Mouse (Mus musculus) CD4-positive, CD25-positive, alpha-beta regulatory T cell, adult 4 months (primary cell): ENCODE measurements around the gene Mul1. TPM values are rescaled to one million over a fixed set of nuclear protein-coding genes. Genes with fewer than 3 reads are reported as not detected.
"Not testable (repeated sequence)": the region's sequence is repeated elsewhere in the genome, so short reads cannot be mapped to it uniquely, and the experiment has no call there.

Experiments
- ATAC-seq: one replicate; pipeline ENCODE4 v1.8.0; 2017
- polyA plus RNA-seq, 2 experiments: library from polyadenylated mRNA; unstranded; fragments of 100-300 nt; shearing (Covaris generic); gene quantifications; one replicate each; pipeline ENCODE4 v1.2.1; 2017

Mul1 gene
- polyA plus RNA-seq, result 10 to 100 TPM; 12.2 to 16.9 TPM

DNA sequence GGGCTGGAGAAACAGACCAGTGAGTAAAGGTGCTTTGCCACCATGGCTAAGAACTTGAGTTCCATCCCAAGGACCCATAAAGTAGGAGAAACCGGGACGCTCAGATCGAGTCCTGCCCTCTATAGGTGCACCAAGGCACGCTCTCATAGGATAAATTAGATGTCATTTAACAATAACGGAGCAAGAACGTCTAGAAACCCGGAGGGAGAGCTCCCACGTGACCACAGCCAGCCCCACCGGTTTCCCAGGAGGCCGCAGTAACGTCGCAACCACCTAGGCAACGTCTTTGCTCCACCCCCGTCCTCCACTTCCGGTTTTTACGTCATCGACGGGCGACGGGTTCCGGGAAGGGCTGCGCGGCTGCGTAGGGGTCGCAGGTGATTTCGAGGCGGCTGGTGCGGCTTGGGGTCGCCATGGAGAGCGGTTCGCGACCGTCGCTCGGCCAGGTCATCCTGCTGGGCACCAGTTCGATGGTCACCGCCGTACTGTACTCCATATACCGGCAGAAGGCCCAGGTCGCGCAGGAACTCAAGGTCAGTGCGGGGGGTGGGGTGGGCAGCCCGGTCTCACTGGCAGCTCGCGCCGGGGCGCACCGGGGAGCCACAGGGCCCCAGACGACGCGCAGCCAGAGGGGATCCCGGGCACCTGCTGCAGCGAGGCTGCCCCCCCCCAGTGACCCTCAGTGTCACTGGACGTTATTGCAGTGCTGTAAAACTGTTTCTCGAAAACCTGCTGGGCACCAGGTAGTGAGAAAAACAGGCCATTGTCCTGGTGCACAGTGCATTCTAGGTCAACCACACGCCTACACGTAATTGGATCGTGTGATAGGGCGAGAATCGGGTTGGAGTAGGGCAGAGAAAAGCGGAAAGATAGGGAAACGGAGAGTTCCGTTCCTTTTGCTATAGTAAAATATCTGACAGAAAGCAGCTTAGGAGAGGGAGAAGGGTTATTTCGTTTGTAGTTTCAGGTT lies at the start of gene Mul1:
Gene Mul1 (plus strand): TSS at position 325 of the 970 bp plus-strand sequence.
- peak; percentile 98 for ATAC-seq

DNA sequence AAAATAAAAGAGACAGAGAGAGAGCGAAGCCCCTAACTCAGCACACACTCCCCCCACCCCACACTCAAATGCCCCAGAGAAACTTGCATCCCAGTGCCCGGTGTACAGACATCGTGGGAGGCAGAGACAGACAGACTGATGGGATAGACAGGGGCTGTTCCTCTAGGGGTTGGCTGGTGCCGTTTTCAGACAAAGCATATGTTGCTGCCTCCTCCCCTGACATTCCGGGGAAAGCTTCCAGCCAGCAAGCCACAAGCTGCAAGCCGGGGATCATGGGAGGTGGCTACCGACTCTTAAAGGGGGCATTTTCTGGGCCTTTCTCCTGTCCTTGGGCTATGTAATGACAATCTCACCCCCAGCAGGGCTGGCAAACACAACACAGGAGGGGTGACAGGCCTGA lies 40.8 kb upstream of the Mul1 start:
- no peak for ATAC-seq

DNA sequence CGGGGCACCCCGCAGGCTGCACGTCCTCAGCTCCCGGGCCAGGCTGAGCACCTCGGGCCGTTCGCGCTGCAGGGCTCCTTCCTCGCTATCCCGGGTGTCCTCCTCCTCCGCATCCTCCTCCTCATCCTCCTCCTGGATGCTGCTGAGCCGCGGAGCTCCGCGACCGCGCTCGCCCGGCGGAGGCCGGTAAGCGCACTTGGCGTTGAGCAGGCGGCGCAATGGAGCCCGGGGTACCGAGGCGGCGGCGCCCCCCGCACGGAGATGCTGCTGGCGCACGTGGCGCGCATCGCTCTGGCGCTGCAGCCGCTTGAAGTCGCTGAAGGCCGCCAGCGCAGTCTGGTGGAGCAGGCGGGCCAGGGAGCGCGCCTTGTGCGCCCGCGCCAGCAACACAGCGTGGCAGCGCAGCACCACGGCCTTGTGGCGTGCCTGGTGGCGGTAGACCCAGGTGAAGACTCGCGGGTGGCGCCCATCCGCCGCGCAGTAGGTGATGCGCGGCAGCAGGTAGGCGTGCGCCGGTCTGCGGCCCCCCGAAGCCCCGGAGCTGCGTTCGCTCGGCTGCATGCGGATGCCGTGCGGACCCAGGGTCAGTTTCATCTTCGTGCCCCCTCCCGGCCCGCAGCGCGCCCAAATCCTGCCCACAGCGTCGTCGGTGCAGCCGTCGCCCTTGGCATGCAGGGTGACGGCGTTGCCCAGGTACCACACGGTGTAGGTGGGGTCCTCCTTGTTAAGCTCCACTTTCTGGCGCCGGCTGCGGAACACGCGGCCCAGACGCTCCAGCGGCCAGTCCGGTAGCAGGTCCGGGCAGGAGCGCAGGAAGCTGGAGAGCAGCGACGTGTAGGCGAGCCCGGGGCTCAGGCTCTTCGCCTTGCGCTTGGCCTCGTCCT lies 39.1 kb upstream of the Mul1 start:
- ATAC-seq, result no peak

DNA sequence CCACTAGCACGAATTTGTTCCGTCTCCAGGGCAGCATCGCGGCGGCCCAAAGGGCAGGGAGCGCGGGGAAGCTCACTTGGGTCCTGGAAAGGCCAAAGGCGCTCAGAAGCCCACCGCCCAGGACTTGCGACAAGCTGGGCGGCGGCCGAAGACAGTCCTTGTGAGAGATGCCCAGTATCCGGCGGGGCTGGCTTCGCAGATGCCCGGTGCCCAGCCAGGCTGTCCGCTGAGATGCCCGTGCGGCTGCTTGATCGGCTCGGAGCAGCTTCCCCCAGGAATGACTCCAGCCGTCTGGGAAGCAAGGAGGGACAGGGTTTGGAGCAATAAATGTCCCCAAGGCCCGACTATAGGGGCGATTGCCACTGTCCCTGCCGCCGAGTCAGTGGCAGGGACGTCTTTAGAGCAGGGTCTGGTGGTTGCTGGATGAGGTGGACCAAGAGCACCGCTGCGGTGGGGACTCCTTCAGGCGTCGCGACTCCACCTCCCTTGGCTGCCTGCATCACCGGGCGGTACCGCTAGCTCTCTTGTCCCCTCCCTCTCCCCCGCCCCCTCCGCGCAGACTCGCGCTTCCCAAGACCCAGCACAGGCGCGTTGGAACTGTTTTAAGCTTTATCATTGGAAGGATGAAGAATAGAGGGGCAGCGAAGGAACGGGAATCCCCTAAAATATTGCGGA lies 38.4 kb upstream of the Mul1 start, which contains the start of gene Fam43b:
Gene Fam43b (minus strand): TSS at position 558 of the 675 bp plus-strand sequence.
- ATAC-seq, result no peak

DNA sequence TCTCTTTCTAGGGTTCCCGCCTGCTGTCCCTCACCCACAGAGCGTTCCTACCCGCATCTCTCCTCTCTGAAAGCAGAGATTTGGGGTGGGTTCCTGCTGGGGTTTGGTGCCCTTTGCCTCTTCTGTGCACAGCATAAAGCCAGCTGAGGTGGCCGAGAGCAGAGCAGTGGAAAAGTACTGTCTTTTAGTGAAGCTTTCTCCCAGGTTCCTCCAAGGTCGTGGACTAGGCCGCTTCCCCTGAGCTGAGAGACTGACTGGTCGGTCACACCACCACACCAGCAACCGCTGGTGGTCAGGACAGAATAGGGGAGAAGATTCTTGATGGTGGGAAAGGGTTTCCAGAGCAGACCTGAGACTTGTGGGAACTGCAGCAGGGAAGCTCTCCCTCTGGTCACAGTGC lies 37.8 kb upstream of the Mul1 start:
- ATAC-seq, result no peak

DNA sequence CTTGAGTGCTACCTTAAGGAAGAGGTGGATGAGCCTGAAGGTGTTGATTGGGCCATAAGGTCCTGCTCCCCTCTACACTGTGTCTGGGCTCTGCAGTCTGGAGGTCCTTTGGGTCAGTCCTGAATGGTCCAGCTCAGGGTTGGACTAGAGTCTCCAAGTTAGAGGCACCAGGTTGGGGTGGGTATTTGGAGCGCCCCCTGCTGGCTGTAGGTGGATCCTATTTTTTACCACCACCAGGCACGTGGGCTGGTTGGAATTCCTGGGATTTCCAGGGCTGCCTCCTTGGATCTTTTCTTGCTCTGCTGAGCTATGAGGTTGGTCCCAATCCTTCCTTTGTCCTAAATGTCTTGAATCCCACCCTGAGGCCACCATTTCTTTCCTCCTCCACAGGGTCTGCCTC lies 29.7 kb upstream of the Mul1 start:
- ATAC-seq, result no peak

DNA sequence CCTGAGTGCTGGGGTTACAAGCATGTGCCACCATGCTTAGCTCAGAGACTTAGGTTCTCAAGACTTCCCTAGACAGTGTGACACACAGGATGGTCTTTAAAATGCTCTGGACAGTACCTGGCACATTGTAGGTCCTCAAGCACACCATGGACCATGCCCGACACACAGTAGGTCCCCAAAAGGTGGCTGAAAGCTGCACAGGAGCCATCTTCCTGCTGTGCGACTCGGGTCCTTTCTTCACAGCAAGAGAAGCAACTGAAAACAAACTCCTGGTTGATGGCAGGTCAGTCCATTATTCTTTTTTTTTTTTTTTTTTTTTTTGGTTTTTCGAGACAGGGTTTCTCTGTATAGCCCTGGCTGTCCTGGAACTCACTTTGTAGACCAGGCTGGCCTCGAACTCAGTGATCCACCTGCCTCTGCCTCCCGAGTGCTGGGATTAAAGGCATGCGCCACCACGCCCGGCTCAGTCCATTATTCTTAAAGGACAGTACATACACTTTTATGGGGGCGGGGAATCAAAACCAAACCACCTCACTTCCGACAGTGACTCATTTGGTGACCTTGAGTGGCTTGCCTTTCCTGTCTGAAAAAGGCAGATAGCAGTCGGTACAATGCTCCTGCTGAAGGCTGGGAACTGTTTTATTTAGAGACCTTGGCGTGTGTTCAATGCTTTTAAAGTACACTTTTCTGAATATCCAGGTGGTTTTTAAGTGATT lies 26.8 kb upstream of the Mul1 start:
- peak; percentile 57 for ATAC-seq

DNA sequence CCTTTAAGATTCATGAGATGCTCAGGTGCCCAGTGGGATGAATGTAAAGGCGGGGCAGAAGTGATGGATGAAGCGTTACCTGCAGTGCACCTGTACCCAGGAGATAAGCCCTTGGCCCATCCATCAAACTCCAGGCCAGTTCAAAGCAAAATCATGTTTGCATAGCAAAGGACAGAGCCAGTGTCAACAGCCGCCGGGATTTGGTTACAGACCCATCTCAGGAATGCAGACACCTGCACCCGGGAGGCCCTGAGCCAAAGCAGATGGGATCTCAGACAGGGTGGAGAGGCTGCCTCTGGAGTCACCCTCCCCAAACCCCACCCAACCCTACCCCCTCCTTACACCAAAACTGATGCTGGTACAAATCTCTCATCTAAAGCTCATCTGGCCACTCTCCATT lies 23.5 kb upstream of the Mul1 start:
- ATAC-seq, result no peak

DNA sequence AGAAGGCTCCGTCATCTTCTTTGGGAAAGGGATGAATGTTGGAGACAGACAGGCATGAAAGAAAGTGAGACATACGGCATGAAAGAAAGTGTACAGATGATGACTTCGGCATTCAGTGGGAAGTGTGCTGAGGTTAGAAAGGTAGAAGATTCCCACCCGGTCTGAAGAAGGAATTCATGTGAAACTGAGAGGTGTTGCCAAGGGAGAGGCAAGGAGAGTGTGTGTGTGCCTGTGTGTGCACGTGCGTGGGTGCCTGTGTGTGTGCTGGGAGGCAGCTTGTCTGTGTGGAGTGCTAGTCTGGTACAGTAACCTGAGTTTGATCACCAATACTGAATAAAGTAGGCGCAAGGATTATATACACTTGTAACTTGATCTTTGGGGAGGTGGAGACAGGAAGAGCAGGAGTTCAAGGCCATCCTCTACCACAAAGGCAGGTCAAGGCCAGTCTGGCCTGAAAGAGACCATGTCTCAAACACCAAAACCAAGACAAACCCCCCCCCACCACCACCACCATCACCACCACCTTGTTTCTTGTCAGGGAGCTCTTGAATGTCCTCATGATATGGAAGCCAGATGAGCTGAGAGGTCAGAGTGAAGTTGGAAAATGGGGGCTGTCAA lies 22.9 kb upstream of the Mul1 start:
- ATAC-seq, result no peak

DNA sequence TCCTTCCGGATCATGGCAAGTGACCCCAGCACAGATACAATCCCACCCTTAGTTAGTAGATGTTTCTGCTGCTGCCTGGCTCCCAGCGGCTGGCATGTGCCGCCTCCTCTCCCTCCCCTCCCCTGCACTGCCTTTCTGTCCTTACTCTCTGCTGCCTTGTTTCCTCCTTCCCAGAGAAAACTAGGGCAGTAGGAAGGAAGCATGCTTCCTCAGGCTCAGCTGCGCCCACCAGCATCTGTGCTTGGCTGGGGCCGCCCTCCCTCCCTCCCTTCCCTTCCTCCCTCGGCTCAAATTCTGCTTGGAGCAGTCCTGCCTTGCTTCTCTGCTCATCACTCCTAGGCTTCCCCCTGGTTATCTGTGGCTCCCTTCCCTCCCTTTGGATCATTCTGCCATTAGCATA lies 19.7 kb upstream of the Mul1 start:
- ATAC-seq, result no peak

DNA sequence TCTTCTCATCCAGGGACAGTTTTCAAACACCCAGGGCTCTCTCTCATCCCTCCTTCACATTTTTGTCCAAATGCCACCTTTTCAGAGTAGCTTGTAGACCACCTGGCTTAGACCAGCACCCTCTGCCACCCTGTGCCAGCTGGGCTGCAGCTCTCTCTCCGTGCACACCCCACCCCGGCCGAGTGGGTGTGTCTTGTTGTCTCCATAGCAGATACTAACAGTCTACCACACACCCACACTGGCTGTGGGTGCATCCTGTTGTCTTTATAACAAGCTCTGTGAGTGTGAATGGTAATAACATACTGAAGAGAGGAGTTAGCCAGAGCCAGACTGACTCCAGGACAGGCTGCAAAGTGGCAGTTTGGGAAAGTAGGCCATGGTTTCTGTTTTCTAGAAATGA lies 18.5 kb upstream of the Mul1 start:
- ATAC-seq, result no peak

DNA sequence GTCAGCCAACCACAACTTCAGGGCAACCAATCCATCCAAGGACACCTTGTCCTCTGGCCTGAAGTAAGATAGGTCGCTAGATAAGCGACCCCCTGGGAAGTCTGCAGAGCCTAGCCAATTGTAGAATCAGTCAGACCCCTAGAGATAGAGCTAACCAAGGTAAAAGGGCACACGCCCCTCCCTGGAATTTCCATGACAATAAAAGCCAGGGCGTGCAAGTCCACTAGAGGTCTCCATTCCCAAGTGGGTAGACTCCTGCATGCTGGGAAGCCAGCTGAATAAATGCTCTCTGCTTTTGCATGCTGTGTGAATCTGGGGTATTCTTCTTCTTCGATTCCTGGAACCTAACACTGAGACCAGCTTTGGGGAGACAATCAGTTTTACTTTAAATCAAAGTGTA lies 18.1 kb upstream of the Mul1 start:
- ATAC-seq, result no peak

DNA sequence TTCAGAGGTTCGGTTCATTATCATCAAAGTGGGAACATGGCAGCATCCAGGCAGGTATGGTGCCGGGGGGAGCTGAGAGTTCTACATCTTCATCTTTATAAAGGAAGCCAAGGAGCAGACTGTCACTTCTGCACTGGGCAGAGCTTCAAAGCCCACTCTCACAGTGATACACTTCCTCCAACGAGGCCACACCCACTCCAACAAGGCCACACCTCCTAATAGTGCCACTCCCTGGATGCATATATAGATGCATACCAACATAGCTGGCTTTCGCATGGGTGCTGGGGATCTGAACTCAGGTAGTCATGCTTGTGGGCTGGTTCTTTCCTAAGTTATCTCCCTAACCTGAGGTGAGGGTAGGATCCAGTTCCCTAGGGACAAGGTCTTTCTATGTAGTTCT lies 16.6 kb upstream of the Mul1 start:
- no peak for ATAC-seq

DNA sequence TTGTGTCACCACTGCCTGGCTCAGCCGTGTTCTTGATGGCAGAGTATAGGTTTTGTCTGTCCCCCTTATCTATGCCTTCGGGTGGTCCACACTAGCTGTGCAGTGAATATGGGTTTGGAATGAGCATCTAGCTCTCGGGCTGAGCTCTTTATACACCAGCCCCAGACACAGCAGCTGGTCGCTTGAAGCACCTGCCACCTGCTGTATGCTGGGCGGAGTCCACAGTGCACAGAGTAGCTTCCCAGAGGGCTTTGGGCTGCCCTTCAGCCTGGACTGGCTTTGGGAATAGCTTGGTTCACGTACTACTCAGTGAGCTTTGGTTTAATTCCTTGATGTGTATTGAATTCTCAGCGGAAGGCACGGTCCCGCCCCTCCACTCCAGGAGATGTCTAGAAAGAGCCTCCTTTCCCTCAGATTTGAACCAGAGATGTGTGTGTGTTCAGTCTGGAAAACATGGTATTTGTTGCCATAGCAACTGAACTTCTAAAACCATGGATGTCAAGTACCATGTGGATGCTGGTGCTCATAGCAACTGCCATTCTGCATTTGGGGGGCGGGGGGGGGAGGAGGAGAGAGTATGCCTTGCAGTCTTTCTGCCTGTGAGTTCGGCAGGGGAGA lies 16.0 kb upstream of the Mul1 start:
- ATAC-seq, result no peak

DNA sequence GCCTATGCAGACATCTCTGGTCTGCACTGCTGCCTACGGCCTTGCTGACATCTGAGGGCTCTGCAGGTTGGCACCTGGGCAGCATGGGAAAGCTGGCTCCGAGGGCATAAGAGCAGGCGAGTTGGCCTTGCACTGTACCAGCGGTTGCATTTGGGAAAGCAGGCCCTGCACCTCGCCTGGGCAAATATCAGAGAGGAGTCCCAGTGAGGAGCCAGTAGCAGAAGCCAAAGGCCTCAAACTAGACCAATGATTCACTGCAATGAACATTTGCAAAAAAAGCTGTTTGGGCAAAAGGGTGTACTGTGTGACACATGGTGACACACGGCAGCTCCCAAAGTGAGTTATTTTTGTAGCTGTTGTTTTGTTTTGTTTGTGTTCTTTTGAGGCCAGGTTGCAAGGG lies 9.4 kb upstream of the Mul1 start:
- ATAC-seq, result no peak

DNA sequence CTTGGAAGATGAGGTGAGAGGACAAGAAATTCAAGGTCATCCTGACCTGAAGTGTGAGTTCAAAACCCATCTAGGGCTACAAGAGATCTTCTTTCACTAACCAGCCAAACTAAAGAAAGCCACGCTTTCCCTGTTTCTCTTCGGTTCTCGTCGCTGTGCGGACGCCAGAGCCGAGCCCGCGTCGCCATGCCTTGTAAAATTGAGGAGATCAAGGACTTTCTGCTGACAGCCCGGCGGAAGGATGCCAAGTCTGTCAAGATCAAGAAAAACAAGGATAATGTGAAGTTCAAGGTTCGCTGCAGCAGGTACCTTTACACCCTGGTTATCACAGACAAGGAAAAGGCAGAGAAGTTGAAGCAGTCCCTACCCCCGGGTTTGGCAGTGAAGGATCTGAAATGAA lies 8.9 kb upstream of the Mul1 start:
- not testable (repeated sequence) for ATAC-seq

DNA sequence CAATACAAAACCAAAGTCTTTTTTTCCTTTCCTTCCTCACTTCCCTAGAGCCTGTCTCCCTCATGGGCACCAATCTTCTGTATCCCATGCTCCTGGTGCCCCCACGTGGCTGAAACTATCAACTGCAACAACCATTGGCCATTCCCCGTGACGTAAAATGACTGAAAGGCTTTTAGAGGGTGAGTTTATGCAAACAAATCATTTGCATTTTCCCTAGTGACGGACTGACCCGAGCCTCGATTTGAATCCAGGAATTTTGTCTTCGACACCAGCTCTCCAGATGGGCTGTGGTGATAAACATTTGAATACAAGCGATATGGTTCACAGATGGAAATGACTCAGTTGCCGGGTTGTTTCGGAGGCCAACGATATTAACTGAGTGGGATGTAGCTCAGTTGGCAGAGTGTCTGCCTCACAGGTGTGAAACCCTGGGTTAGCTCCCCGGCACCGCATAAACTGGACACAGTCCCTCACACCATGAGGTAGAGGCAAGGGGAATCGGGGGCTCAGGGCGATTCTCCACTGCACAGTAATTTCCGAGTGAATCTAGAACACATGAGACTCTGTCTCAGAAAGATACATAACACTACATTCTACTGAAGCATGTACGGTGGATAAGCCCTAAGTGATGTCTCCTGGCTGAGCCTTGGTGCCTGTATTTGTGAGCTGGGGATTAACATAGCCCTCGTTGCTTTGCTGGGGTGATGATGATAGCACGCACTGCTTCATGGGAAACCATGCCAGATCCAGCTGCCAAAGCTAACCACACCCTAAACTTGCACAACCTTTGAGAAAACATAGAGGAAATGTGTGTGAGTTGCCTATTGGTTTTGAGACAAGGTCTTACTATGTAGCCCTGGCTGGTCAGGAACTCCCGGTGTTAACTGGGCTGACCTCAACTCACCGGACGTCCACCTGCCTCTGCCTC lies 7.4 kb upstream of the Mul1 start:
- ATAC-seq, result peak; percentile 69

DNA sequence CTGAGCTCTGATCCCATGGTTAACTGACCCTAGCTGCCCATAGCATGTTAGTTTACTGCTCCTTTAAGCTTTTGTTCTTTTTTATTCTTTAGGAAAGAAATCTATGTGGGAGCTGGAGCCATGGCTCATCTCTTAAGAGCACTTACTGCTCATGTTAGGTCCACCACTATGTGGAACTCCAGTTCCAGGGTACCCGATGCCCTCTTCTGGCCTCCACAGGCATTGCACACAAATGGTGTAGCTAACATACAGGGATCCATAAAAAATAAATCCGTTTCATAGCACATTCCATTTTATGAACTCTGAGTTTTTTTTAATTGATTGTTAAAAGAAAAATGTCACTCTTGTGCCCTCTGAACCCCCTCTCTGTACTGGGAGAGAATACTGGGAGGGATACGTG lies 4.7 kb upstream of the Mul1 start:
- ATAC-seq, result no peak

DNA sequence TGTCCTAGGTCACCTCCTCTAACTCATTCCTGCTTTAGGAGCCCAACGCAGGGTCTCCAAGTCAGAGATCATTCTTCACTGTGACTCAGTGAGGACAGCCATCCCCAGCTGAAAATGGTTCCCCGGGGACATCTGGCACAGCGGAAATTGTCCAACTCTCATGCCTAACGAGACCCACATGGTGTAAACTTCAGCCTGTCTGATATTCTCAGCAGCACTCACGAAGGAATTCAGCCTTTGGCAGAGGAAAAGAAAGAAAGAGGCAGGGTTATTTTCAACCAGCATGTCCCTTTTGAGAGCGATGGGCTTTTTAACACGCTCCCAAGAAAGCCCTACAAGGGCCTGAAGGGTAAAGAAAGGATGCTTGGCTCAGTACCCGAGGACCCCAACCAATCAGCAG lies 3.1 kb upstream of the Mul1 start:
- ATAC-seq, result no peak

DNA sequence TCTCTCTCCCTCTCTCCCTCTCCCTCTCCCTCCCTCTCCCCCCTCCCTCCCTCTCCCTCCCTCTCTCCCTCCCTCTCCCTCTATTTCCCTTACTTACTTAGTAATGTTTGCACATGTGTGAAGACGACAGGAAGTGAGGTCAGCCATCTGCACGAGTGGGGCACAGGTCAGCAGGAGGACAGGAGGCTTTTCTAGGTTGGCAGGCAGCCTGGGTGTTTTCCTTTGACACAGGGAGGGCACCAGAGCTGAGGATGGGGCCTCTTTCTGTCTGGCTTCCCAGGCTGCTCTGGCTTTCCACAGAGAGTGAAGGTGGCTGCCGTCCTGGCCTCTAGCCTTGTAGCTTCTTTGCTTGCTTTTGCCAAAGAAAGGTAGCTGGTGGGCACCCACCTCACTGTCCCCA lies 5.6 kb downstream of the Mul1 start:
- ATAC-seq, result no peak
